Mouse (Mus musculus) forebrain, embryonic 10.5 days (tissue): Measurements from ENCODE around the gene Gm4924. TPM values are rescaled to one million over a fixed set of nuclear protein-coding genes. Genes with fewer than 3 reads are reported as not detected.
A peak's percentile ranks its signal among the peaks of the same experiment; 100 is the strongest.

Source experiments
- DNase-seq: peaks from one replicate; pipeline ENCODE4 v3.0.0-alpha.2; 2017; ENCODE audit warnings: low spot score; ENCODE audit errors: extremely low spot score
- H3K27ac ChIP-seq: fragments of 300-500 bp; sonication (generic); 2 replicates; pipeline ENCODE4 v1.5.1; 2016; ENCODE audit warnings: mild to moderate bottlenecking
- H3K27me3 ChIP-seq: fragments of 300-500 bp; sonication (generic); 2 replicates; pipeline ENCODE4 v1.6.1; 2016; ENCODE audit warnings: mild to moderate bottlenecking; ENCODE audit not compliant: poor library complexity, severe bottlenecking
- H3K36me3 ChIP-seq: fragments of 300-500 bp; sonication (generic); replicated peaks from 2 replicates; pipeline ENCODE4 v1.6.1; 2016; ENCODE audit warnings: mild to moderate bottlenecking, moderate library complexity
- H3K4me1 ChIP-seq: fragments of 300-500 bp; sonication (generic); 2 replicates; pipeline ENCODE4 v1.6.1; 2016
- H3K4me3 ChIP-seq: fragments of 300-500 bp; sonication (generic); 2 replicates; pipeline ENCODE4 v1.5.1; 2016; ENCODE audit warnings: mild to moderate bottlenecking, moderate library complexity
- H3K9me3 ChIP-seq: fragments of 300-500 bp; sonication (generic); 2 replicates; pipeline ENCODE4 v1.6.1; 2016; ENCODE audit warnings: mild to moderate bottlenecking, moderate library complexity
- WGBS: fragments of 180-500 bp; shearing (Covaris S2); methylation state at CpG from one replicate; pipeline ENCODE4 v1.1.7; 2016; 5-methylcytosine and 5-hydroxymethylcytosine counted together
- polyA plus RNA-seq: library from polyadenylated mRNA; unstranded; fragments of >200 nt; fragmentation: Nextera tagmentation; extraction: Ambion mirVana; gene quantifications from 2 replicates; pipeline ENCODE4 v1.2.1, GENCODE M21; 2016

Gene Gm4924
- 8.9 and 10.2 TPM in 2 replicates for polyA plus RNA-seq

- Histone ChIP-seq H3K27me3 (no peaks in the 10 kb centered on the region), H3K4me3 (peak within 1 kb of the TSS; percentile 68), H3K4me1 (peaks cover 4% of the 10 kb centered on the region; the same call in 1 of the 2 replicates), H3K9me3 (peaks cover 40% of the 10 kb centered on the region), H3K36me3 (peaks cover 29% of the 10 kb centered on the region), H3K27ac (peak within 1 kb of the TSS; percentile 93)
- WGBS, result 7% methylated on average over 34 of the region's 34 CpGs
- DNase-seq, result peak; percentile 86
Measured at GRCm38 (mm10) chr10:82354083-82355010, at the start of gene Gm4924. Gene Gm4924, plus strand, starts transcription at chr10:82354255.

GRCm38 (mm10) chr10:82316482-82316881, 37.6 kb upstream of the Gm4924 start, which contains the start of gene 4932415D10Rik:
Gene 4932415D10Rik, minus strand, starts transcription at chr10:82316582.
- 96% methylated on average over 1 of the region's 1 CpGs for WGBS
- Histone ChIP-seq H3K9me3 (peaks cover 40% of the 10 kb centered on the region), H3K27me3 (no peaks in the 10 kb centered on the region), H3K27ac (no peak within 1 kb of the TSS), H3K4me1 (no peaks in the 10 kb centered on the region), H3K4me3 (no peak within 1 kb of the TSS), H3K36me3 (no peaks in the 10 kb centered on the region)
- no peak for DNase-seq

GRCm38 (mm10) chr10:82320134-82320533, 33.9 kb upstream of the Gm4924 start:
- H3K27me3 ChIP-seq, result no peaks in the 10 kb centered on the region
- H3K36me3 ChIP-seq, result no peaks in the 10 kb centered on the region
- no peak overlapping the region for H3K4me3 ChIP-seq
- no peak for DNase-seq
- H3K27ac ChIP-seq, result no peak overlapping the region
- H3K9me3 ChIP-seq, result peaks cover 43% of the 10 kb centered on the region
- WGBS, result 67% methylated on average over 3 of the region's 3 CpGs
- no peaks in the 10 kb centered on the region for H3K4me1 ChIP-seq

GRCm38 (mm10) chr10:82329826-82330225, 24.2 kb upstream of the Gm4924 start:
- WGBS, result 78% methylated on average over 5 of the region's 5 CpGs
- H3K27me3 ChIP-seq, result no peaks in the 10 kb centered on the region

GRCm38 (mm10) chr10:82355401-82355800, 1.3 kb downstream of the Gm4924 start:
- WGBS, result 94% methylated on average over 4 of the region's 4 CpGs
- no peak overlapping the region for H3K27ac ChIP-seq
- H3K36me3 ChIP-seq, result peaks cover 34% of the 10 kb centered on the region
- no peaks in the 10 kb centered on the region for H3K27me3 ChIP-seq
- peaks cover 4% of the 10 kb centered on the region; the same call in 1 of the 2 replicates for H3K4me1 ChIP-seq
- H3K4me3 ChIP-seq, result no peak overlapping the region
- peaks cover 51% of the 10 kb centered on the region for H3K9me3 ChIP-seq
- no peak for DNase-seq

More at GRCm38 (mm10) chr10:82329826-82330225, 24.2 kb upstream of the Gm4924 start:
- no peaks in the 10 kb centered on the region for H3K36me3 ChIP-seq
- DNase-seq, result no peak
- peaks cover 6% of the 10 kb centered on the region; the same call in 1 of the 2 replicates for H3K9me3 ChIP-seq
- H3K27ac ChIP-seq, result no peak overlapping the region
- H3K4me1 ChIP-seq, result no peaks in the 10 kb centered on the region
- H3K4me3 ChIP-seq, result no peak overlapping the region

GRCm38 (mm10) chr10:82361911-82362310, 7.9 kb downstream of the Gm4924 start:
- H3K36me3 ChIP-seq, result peaks cover 48% of the 10 kb centered on the region
- no peak for DNase-seq
- no peaks in the 10 kb centered on the region for H3K27me3 ChIP-seq
- 91% methylated on average over 9 of the region's 9 CpGs for WGBS
- no peak overlapping the region for H3K4me3 ChIP-seq
- no peaks in the 10 kb centered on the region for H3K4me1 ChIP-seq
- H3K27ac ChIP-seq, result no peak overlapping the region
- H3K9me3 ChIP-seq, result peaks cover 80% of the 10 kb centered on the region

GRCm38 (mm10) chr10:82382992-82383391, 28.9 kb downstream of the Gm4924 start:
- 98% methylated on average over 1 of the region's 1 CpGs for WGBS
- Histone ChIP-seq H3K27ac (no peak overlapping the region), H3K9me3 (peaks cover 71% of the 10 kb centered on the region), H3K4me3 (no peak overlapping the region), H3K27me3 (no peaks in the 10 kb centered on the region), H3K36me3 (peaks cover 17% of the 10 kb centered on the region), H3K4me1 (no peaks in the 10 kb centered on the region)
- no peak for DNase-seq

- Histone ChIP-seq H3K36me3 (0 out of 2 replicates have a peak, but pooled peaks cover 3% of the 10 kb centered on the region), H3K4me1 (no peaks in the 10 kb centered on the region), H3K27ac (no peak overlapping the region), H3K27me3 (no peaks in the 10 kb centered on the region), H3K4me3 (no peak overlapping the region), H3K9me3 (peaks cover 40% of the 10 kb centered on the region)
- no peak for DNase-seq
- 76% methylated on average over 1 of the region's 1 CpGs for WGBS
Measured at GRCm38 (mm10) chr10:82409511-82409910, 55.5 kb downstream of the Gm4924 start.

- no peak overlapping the region for H3K27ac ChIP-seq
- DNase-seq, result no peak
- no peaks in the 10 kb centered on the region for H3K36me3 ChIP-seq
- H3K4me1 ChIP-seq, result no peaks in the 10 kb centered on the region
- H3K4me3 ChIP-seq, result no peak overlapping the region
- no peaks in the 10 kb centered on the region for H3K27me3 ChIP-seq
- H3K9me3 ChIP-seq, result peaks cover 67% of the 10 kb centered on the region; the same call in 1 of the 2 replicates
Measured at GRCm38 (mm10) chr10:82423631-82424030, 69.6 kb downstream of the Gm4924 start.

Other genes with a start within 250 kb of the Gm4924 start
- 4.6 and 5.0 TPM in 2 replicates for gene AU041133, start 226.2 kb upstream of the Gm4924 start, polyA plus RNA-seq
- gene Zfp938, start 113.0 kb upstream of the Gm4924 start, polyA plus RNA-seq, result 13.5 and 14.8 TPM in 2 replicates
- not detected in 2 replicates for gene 4932415D10Rik, start 37.7 kb upstream of the Gm4924 start, polyA plus RNA-seq
- not detected in 2 replicates for gene Gm1553, start 138.4 kb downstream of the Gm4924 start, polyA plus RNA-seq